Mouse (Mus musculus) T-helper 2 cell (primary cell): ENCODE data around the gene Ube2d2b.

Experiments
- in situ Hi-C: fragments of 300-600 bp; cut with MboI, MseI; formaldehyde crosslinking; loops from one replicate; pipeline ENCODE4 v1.15.1; 2025; ENCODE audit warnings: high pct_unique_total_duplicates

The Ube2d2b gene

GRCm38 (mm10) chr5:107854556-107854955 is 24.7 kb downstream of the Ube2d2b start:
- in situ Hi-C loops = no loop called here

DNA sequence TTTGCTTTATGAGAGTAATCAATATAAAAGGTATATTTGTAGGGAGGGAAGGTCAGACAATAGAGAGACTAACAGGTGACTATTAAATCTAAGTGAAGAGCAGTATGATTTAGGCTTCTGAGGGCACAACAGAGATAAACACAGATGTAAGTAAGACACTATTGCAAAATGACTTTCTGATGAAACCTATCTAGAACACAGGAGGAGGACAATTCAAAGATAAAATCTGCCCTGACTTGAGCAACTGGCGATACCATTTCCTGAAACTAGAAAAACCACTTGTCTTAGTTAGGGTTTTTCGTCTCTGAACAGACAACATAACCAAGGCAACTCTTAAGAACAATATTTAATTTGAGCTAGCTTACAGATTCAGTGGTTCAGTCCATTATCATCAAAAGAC is 25.6 kb downstream of the Ube2d2b start:
- in situ Hi-C loops = no loop called here

DNA sequence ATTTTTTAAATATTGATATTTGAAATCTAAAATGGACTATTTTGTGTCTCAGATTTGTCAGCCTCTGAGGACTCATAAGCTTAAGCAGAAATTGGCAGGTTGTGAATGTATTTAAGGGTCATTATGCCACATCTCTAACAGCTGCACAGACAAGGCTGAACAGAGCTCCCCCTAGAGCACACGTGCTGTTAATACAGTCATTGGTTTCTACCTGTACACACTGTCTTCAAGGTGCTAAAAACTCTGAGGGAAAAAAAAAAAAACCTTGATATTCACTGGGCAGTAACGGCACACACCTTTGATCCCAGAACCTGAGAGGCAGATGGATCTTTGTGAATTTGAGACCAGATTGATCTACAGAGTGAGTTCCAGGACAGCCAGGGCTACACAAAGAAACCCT is 29.1 kb downstream of the Ube2d2b start:
- in situ Hi-C loops = no loop called here

- in situ Hi-C loops = no loop called here
Observed at GRCm38 (mm10) chr5:107863971-107864370, 34.1 kb downstream of the Ube2d2b start.

DNA sequence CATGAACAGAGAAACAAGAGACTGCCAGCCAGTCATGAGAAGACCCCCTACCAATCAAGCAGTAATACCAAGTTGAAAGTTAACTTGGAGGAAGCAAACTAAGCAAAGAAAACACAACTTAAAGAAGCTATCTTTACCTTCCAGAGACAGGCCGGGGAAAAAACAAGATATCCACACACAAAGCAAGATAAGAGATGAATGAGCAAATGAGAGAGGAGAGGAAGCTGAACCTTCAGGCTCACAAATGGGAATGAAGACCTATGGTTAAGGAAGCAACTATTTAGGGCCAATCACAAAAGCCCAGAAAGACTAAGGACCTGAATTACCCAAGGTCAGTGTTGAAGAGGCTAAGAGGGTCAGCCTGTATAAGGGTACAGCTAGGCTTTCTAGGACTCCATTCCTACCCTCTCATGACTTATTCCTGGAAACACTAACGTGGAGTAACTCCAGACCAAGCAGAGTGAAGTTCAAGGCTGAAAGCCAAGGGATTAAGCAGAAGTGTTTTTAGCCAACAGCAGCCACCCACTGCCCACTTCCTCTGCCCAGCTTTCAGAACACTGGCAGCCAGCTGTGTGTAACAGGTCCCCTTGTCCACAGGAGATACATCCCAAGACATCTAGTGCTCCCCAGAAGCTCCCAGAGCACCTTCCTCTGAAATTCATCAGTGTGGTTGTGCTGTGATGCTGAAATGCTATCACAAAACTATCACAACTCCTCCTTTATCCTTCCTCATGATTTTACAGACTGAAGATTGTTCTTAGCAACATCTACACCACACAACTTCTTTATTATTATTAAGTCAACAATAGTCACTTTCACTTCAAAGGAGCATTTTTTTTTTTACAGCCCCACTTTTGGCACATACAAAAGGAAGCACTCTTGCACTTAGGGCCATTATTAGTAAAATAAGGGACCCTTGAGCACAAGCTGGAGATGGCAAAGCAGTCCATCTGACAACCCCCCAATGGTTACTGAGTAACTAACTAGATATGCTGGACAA is 36.5 kb downstream of the Ube2d2b start:
- in situ Hi-C loops = no loop called here

- in situ Hi-C loops = no loop called here
Observed at GRCm38 (mm10) chr5:107867970-107868904, 38.3 kb downstream of the Ube2d2b start.

- in situ Hi-C loops = no loop called here
Observed at GRCm38 (mm10) chr5:107868905-107869424, 39.1 kb downstream of the Ube2d2b start.

DNA sequence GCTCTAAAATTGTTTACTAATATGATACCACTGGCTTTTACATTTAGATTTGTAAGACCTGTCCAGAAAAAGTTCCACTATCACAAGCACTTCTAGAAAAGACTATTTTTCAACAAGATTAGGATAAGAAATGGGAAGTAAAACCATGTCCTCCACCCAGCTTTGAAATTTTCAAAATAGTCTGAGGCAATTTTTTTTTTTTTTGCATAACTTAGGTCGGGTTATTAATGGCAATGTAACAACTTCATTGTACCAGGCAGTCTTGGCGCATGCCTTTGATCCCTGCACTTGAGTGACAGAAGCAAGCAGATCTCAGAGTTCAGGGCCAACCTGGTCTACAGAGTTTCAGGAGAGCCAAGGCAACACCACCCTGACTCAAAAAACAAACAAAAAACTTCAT is 39.8 kb downstream of the Ube2d2b start:
- in situ Hi-C loops = no loop called here

GRCm38 (mm10) chr5:107873330-107873729 is 43.4 kb downstream of the Ube2d2b start:
- in situ Hi-C loops = no loop called here

DNA sequence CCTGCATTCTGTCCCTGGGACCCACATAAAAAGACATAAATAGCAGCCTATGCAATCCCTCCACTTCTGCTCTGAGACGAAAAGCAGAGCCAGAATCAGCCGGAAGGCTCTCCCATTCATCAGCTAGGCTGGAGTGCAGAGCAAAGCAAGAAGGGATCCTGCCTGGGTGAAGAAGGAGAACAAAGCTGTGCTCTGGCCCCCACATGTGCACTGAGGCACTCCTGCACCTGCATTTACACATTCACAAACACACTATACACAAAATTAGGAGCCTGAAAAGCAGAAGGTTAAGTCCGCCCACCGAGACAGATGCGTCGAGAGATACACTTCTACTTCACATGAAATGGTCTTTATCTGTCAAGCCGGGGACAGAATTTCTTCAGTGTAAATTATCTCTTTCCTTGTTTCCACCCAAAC is 44.0 kb downstream of the Ube2d2b start:
- in situ Hi-C loops = no loop called here

- in situ Hi-C loops = no loop called here
Observed at GRCm38 (mm10) chr5:107874561-107875260, 44.8 kb downstream of the Ube2d2b start, which contains the start of gene Evi5. Gene Evi5, minus strand, starts transcription at chr5:107875107.

GRCm38 (mm10) chr5:107875261-107875611 is 45.3 kb downstream of the Ube2d2b start:
- in situ Hi-C loops = no loop called here

GRCm38 (mm10) chr5:107877053-107877452 is 47.2 kb downstream of the Ube2d2b start:
- in situ Hi-C loops = no loop called here

DNA sequence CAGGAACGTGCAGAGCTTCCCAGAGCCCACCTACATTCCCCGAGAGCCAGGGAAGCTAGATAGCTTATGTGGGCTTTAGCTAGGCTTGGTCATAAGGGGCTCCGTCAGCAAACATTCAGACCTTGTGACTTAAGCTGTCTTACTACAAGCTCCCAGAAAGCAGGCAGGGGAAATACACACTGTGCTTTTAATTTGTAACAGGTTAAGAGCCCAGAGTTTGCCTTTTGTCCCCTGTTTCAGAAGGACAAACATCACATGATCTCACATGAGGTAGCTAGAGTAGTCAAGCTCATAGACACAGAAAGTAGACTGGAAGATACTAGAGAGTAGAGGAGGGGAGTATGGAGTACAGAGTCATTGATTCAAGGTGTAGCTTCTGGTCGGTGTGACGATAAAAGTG is 50.8 kb downstream of the Ube2d2b start:
- in situ Hi-C loops = loop anchor here (5.0 kb wide), 1 partner anchor 278 kb away; no protein-coding TSS in a partner anchor
